Mouse (Mus musculus) layer of hippocampus, adult 8-10 months (tissue): ENCODE measurements around the gene Tas2r135. TPM values are rescaled to one million over a fixed set of nuclear protein-coding genes. Genes with fewer than 3 reads are reported as not detected.

Source experiments
- DNase-seq, 2 experiments: peaks; one replicate each; pipeline ENCODE4 v3.0.0; 2022; ENCODE audit warnings: low spot score in 2 of 2
- total RNA-seq, 4 experiments: library from RNA; stranded (reverse); gene quantifications; 2 replicates each; pipeline ENCODE4 v1.2.4; 2022

Gene Tas2r135
- total RNA-seq, 4 experiments from 2014 or later: 0.29 TPM; not detected in 3

GRCm38 (mm10) chr6:42373669-42374430, 31.4 kb upstream of the Tas2r135 start:
- DNase-seq: no peak

DNA sequence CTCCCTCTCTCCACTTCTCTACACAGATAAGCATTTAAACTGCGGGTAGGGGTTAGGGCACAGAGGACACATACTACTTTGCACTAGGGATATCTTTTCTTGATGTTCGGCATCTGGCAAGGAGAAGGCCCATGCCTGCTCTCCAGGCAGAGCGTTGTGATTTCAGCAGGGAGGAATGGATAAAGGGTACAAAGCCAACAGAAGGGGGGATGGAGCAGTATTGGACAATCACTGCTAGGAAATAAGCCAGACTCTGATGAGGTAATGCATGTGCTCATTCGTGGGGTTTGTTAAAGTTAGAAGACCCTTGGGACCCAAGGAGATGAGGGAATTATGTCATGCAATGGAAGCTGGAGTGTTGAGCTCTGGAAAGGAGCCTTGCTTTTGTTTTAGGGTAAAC, 30.5 kb upstream of the Tas2r135 start:
- no peak for DNase-seq

DNA sequence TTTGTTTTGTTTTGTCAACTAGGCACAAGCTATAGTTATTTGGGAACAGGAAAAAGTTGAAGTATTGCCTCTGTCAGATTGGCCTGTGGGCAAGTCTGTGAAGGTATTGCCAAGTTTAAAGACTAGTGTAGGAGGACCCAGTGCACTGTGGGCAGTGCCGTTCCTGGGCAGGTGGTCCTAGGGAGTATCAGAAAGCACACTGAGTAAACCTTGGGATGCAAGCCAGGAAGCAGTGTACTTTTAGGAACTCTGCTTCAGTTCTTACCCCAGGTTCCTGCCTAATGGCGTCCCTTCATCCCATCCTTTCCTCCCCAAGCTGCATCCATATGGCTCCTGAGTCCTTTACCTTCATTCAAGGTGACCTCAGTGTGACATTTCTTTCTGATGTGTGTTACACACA, 30.1 kb upstream of the Tas2r135 start:
- no peak for DNase-seq

DNA sequence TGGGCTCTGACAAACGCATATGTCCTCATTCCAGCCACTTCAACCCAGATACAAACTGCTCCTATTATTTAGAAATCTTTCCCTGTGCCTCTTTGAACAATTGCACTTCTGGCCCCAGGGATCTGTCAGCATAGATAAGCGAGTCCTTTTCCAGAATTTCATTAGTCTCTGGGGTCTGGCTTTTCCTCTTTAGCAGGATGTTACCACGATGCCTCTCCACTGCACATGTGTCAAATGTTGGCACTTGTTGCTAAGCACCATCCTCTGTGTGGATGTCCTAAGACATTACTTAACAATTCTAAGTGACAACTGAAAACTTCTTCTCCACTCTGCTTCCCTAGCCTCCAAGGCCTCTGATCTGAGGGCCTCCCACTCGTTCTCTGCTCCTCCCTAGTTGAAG, 29.2 kb upstream of the Tas2r135 start:
- no peak for DNase-seq

DNA sequence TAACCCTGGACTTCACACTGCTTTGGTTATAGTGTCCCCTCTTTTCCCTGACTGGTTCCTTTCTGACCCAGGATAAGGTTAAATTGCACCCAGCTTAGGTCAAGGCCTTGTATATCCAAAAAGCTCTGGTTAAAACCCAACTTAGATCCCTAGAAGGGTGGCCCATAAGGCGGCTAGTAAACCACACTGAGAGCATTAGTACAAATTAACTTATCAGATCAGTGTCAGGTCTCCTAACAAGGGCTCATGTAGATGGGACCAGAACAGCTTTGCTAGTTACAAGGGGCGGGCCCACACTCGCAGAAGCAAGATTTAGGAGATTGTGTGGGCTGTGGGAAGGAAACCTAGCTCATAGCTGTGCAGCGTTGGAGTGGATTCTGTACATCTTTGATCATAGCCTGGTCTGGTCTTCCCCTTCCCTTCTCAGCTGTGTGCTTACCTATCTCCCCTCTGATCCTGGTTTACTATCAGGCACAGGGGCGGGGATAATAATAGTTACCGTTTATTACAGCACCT, 28.7 kb upstream of the Tas2r135 start:
- DNase-seq: no peak

DNA sequence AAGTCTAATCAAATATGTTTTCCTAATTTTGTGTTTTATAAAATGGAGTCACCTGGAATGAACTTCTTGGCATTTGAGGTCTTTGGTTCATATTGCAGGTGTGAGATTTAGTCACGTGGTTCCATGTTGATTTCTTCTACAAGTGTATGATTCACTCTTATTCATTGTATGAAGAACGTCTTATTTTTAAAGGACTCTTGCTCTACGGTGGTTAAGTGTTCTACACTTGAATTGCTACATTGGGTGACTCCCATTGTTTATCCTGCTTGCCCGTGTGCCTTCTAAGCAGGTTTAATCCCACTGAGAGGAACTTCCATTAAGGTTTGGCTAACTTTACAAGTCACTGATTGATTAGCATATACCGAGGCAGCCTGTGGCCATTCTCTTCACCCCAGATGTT, 28.0 kb upstream of the Tas2r135 start:
- DNase-seq: no peak

DNA sequence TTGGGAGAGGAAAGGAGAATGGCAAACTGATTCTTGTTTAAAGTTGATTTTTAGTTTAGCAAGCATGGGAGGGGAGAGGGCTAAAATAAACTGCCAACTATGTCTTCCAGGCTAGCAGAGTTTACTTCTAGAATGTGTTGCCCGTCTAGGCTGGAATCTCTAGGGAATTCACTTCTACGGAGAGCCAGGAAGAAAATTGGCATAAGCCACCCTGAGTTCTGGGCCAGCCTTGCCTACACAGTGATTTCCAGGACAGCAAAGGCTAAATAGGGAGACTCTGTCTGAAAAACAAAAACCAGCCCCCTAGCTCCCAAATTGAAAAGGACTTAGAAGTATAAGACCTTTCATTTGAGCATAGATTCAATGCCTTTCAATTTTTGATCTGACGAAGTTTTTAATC, 25.7 kb upstream of the Tas2r135 start:
- DNase-seq: no peak

DNA sequence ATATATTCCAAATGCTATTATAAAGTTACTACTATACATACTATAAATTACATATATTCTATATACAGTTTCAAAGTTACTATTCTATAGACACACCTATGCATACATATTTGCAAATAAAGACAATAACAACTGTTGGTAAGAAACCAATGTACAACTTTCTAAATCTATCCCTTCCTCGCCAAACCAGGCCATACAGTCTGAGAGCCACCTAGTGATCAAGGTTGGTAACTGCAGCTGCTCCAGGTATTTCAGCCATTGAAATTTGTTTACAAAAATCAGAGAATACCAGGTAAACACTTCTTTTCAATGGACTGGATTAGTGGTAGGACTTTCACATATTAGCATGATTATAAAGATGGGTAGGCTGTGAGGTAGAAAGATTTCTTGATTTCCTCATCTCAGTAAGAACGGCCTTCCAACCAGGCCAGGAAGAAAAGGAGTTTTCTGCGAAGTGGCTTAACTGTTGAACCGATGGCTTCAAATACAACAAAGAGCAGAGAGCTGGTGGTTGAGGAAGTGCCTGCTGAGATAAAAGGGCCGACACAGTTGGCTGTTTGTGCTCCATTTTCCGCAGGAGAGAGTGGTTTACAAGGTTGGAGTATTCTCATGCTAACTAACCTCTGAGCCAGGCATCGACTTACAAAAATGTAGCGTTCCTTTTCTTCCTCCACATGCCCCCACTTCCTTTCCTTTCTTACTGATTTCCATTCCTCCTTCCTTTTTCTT, 24.7 kb upstream of the Tas2r135 start:
- no peak for DNase-seq

- no peak for DNase-seq
Measured at GRCm38 (mm10) chr6:42381221-42381620, 24.0 kb upstream of the Tas2r135 start.

- DNase-seq: no peak
Measured at GRCm38 (mm10) chr6:42381916-42382381, 23.3 kb upstream of the Tas2r135 start.

GRCm38 (mm10) chr6:42383360-42383759, 21.9 kb upstream of the Tas2r135 start:
- DNase-seq: no peak

DNA sequence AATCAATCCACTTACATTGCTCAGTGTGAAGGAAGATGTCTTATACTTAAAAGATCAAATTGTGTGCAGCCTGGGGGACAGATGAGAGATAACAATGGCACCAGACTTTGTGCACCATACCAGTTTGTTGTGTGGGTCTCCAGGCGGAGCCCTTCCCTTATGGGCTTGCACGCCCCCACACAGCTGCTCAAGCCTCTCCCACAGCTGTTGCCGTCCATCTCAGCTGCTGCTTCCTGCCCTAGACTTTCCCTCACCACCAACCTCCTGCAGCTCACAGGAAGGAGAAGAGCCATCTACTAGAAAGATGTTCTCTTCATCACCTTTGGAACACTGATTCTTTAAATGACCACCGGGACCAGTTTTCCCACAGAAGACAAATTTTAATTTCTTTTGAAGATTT, 19.6 kb upstream of the Tas2r135 start:
- no peak for DNase-seq

GRCm38 (mm10) chr6:42391796-42392330, 13.4 kb upstream of the Tas2r135 start:
- no peak for DNase-seq

GRCm38 (mm10) chr6:42395960-42396809, 9.0 kb upstream of the Tas2r135 start:
- no peak for DNase-seq

- DNase-seq: no peak
Measured at GRCm38 (mm10) chr6:42397041-42397657, 8.1 kb upstream of the Tas2r135 start.

- DNase-seq: no peak
Measured at GRCm38 (mm10) chr6:42398285-42398684, 6.9 kb upstream of the Tas2r135 start.

DNA sequence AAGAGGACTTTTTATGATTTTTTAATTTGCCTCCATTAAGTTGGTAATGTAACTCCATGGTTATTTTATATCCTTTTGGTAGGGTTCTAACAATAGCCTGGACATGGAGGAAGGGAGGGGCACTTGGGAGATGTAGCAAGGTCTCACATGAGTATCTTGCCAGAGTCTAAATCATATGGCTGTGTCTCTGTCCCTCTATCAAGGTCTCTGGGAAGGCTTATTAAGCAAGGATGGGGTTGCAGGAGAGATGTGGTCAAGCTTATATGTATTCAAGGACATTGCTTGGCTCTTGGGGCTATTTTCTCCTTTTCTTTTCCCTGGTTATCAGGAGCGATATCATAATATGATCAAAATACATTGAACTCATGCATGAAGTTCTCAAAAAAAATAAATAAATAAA, 6.2 kb upstream of the Tas2r135 start:
- DNase-seq: no peak

DNA sequence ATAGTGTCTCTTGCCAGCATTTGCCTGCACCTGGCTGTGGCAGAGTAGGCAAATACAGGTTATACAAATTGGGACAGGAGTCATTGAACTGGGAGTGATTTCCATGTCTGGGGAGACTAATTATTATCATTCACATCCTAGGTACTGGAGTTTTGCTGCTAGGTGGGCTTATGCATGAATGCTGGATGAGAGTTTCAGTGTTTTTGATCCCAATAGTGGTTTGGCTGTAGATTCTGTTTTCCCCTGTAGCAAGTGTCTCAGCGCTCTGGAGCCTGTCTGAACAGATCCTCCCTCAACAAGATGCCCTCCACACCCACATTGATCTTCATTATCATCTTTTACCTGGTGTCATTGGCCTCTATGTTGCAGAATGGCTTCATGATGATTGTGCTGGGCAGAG, 5.3 kb upstream of the Tas2r135 start, which contains the start of gene Tas2r143:
Gene Tas2r143, plus strand, starts transcription at position 301 of the 400 bp plus-strand sequence.
- no peak for DNase-seq

GRCm38 (mm10) chr6:42419443-42419842, 14.2 kb downstream of the Tas2r135 start:
- no peak for DNase-seq

DNA sequence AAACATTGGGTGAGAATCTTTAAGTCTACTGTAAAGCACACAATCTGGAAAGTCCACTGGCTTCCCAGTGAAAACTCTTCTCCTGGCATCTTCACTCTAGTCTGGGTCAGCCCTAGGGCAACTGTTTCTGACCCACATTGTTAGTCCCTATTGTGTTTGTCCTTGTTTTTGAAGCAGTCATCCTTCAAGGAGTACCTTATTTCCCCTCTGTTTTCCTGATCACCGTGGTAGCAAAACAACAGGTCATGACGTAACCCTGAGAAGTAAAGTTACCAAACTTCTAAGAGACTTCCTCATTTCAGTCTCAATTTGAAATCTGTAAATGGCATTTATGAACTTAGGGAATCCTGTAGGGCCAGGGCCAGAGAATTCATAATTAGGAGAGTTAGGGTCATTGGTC, 16.2 kb downstream of the Tas2r135 start:
- DNase-seq: no peak

- no peak for DNase-seq
Measured at GRCm38 (mm10) chr6:42424472-42424871, 19.2 kb downstream of the Tas2r135 start.
